Mouse (Mus musculus) layer of hippocampus, postnatal 25 days (tissue): ENCODE data around the gene Afg1l. TPM values are rescaled to one million over a fixed set of nuclear protein-coding genes. Genes with fewer than 3 reads are reported as not detected.

Source experiments
- DNase-seq, 2 experiments: peaks; one replicate each; pipeline ENCODE4 v3.0.0; 2022; ENCODE audit warnings: mixed read lengths in 2 of 2, low spot score in 1 of 2; ENCODE audit errors: extremely low spot score in 1 of 2
- total RNA-seq, 2 experiments: library from RNA; stranded (reverse); gene quantifications; 2 replicates each; pipeline ENCODE4 v1.2.3; 2021

The Afg1l gene
- total RNA-seq, 2 experiments from 2014 or later, result 12.3 to 15.2 TPM

DNA sequence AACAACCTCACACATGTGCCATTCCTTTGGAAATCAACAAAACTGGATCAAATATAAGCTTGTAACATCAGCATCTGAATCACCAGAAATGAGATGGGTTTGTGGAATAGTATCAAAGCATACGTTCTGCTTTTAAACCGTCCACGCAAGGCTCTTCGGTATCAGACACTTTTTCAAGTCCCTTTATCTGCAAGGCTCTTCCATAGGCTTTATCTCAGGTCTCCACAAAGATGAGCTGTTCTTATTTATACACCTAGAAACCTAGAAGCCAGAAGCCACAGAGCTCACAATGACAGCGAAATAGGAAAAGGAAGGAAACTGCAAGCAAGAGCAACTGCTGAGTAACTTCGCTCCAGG is 205.0 kb downstream of the Afg1l start:
- no peak for DNase-seq

DNA sequence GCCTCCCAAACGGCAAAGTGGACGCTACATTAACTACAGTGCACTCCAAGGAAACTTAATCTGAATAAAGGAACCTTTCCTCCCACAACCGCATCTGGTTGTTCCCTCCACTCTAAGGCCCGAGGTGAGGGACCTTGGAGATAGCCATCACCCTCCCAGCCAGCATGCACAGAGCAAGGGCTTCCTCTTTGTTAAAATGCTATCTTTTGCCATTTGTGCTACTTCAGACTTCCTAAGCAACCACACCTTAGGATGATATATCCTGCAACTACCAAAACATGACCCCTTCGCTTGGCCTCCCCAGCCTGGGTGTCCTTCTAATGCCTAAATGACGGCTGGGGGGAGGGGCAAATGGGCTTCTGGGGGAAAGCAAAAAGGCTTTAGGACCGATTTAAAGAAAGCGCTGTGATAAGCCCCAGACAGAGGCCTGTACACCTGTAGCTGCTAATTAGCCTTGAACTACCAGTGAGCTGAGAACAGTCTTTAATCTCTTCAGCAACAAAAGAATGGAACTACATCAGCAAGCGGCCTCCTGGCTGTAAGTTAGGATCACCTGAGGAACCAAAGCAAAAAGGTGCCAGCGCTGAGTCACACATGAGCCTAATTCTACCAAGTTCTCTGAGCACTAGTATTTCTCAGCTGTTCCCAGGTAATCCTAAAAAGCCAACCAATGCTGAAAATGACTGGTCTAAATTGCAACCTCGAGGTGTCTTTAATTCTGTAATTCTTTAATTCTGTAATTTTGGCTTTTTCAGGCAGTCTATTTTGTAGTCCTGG is 206.7 kb downstream of the Afg1l start:
- DNase-seq, result no peak

DNA sequence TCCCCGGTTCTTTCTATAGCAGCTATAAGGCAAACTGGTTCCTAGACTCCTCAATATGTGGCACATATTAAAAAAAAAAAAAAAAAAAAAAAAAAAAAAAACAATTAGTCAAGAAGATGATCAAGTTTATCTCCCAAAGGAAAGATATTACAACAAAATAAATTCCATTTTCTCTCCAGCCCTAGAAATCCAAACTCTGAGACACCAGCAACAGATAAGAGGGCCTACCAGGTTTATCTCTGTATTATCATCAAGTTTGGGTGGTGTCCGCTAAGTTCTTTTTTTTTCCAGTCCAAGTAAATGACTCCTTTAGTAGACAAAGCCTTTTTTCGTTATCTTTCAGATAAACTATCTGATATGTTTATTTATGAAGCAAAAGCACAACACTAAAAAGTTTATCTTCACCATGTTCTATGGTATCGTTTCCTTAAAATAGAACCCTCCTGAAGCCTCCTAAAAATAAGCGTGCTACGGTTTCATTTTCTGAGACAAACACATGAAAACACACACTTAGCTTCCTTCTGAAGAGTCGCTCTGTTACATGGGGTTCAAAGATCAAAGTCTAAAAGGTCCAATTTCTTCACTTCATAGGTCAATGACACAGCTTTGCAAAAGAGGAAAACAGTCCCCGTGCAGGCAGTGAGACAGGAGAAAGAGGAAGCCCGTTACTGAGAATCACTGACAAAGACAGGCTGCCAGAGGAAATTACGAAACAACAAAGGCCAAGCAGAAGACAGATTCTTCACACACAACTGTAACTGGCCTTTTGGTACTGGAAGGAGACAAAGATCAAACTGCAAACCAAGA is 207.9 kb downstream of the Afg1l start:
- no peak for DNase-seq

DNA sequence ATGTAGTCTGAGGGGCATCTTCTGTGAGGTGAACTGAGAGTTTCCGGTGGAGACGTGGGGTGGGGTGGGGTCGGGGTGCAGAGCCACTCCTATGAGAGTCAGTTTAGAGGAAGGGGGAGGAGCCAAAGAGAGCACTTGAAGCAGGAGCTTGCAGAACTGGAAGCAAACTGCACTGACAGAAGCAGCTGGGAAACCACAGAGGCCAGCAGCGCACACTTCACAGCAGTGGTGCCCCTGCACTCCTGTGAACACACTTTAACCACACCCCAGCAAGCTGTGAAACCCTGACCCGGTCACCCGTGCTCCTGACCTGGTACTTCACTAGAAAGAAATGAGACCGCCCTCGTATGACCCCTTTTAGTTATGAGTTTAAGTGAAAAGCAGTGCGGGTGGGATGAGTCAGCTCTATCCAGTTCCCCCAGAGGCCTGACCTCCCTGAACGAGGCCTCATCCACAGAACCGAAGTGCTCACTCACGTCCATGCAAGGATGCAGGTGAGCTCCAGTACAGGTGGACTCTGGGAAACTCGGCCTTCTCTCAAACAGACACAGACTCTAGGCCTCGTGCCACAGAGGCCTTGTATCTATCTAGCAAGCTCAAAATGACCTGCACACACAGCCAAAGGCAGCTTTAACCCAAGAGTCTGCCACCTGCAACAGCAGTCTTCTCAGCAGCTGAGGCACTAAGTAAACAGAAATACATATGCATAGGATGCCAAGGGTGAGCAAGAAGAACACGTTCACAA is 208.9 kb downstream of the Afg1l start:
- DNase-seq, result no peak

- DNase-seq, result no peak
These were observed 210.4 kb downstream of the Afg1l start for GRCm38 (mm10) chr10:42267811-42268545.

DNA sequence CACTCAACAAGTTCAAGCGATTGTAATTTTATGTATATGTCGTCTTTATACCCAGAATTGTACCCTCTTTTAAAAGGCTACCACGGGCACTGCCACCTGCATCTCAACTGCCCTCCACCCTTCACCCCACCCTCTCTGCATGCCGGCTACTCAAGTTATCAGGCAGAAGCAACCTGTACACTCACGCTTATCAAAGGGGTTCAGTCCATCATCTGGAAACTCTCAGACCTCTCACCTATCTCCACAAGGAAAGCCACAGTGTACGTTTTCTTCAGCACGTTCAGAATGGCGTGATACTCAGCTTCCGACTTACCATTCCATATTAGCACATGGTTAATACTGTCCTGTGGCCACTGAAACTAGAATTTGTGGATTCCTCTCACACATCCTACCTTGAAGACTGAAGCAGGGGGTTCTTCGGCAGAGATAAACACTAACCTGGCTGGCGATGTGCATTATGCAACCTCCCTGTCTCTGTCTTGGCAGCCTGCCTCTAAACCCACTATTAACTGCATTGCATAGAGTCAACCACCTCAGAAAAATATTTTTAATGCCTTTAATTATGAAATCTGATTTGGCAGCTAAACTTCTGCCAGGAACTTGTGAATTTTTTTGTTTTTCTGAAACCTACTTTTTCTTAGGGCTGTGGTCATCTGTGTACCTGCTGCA is 213.2 kb downstream of the Afg1l start:
- DNase-seq, result no peak

DNA sequence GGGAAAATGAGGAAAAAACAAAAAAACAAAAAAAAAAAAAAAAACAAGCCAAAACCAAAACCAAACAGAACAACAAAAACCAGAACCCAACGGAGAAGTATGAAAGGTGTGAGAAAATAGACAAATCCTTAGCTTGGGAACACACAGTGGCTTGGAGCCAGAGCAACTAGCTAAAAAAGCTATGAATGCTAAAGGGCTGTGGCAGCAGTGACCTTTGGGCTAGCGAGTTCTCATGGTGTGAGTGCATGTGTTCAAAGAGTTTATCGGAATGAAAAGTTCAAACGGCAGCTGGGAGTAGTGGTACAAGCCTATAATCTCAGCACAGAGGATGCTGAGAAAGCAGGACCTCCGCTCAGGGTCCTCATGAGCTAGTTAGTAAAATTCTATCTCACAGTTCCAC is 214.2 kb downstream of the Afg1l start:
- DNase-seq, result no peak

DNA sequence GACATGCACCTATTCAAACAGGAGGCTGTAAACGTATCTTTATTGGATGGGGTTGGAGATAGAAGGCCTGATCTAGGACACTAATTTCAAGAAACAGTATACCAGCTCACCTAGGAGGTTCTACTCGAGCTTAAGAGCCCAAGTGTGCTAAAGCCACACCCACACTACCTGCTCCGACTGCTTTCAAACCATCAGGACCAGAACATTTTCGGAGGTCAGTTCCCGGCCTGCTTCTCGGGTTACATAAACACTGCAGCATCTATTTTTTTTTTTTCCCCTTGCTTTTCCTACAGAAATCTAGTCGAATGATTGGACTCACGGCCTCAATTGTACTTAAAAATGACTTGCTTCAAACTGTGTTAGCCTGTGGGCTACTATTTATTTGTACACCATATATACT is 214.7 kb downstream of the Afg1l start:
- DNase-seq, result no peak

Other genes with a start within 250 kb of the Afg1l start
- 10 to 100 TPM; 39.5 to 46.7 TPM for gene Foxo3, start 201.8 kb downstream of the Afg1l start, total RNA-seq
- gene Snx3, start 23.5 kb upstream of the Afg1l start, total RNA-seq, result 100 to 1,000 TPM; 195 to 223 TPM
- 10 to 100 TPM; 14.6 to 16.6 TPM for gene Nr2e1, start 105.1 kb upstream of the Afg1l start, total RNA-seq
- 10 to 100 TPM; 54.3 to 56.1 TPM for gene Ostm1, start 105.3 kb upstream of the Afg1l start, total RNA-seq